Mouse (Mus musculus): ENCODE results near the gene Vmn2r14. TPM values are rescaled to one million over a fixed set of nuclear protein-coding genes. Genes with fewer than 3 reads are reported as not detected.

The Vmn2r14 gene
- not detected for total RNA-seq (2023)

GRCm38 (mm10) chr5:109224608-109225007 lies at the start of gene Vmn2r14:
Gene Vmn2r14 (minus strand): TSS chr5:109224708.

GRCm38 (mm10) chr5:109192099-109192498 lies 32.4 kb downstream of the Vmn2r14 start, which contains the start of gene Vmn2r13:
Gene Vmn2r13 (minus strand): TSS chr5:109192199.

Other genes with a start within 250 kb of the Vmn2r14 start
- not detected for gene Vmn2r10, start 218.2 kb downstream of the Vmn2r14 start, total RNA-seq (2023)
- not detected for gene Vmn2r11, start 165.1 kb downstream of the Vmn2r14 start, total RNA-seq (2023)
- not detected for gene Vmn2r12, start 126.8 kb downstream of the Vmn2r14 start, total RNA-seq (2023)
- not detected for gene Vmn2r13, start 32.5 kb downstream of the Vmn2r14 start, total RNA-seq (2023)
- not detected for gene Vmn2r15, start 72.9 kb upstream of the Vmn2r14 start, total RNA-seq (2023)
- gene Vmn2r16, start 105.5 kb upstream of the Vmn2r14 start, total RNA-seq (2023) = not detected
- gene Vmn2r17, start 195.0 kb upstream of the Vmn2r14 start, total RNA-seq (2023) = not detected